Mouse (Mus musculus) C2C12 (cell line): ENCODE results near the gene Otogl. TPM values are rescaled to one million over a fixed set of nuclear protein-coding genes. Genes with fewer than 3 reads are reported as not detected.

Experiments used
- H3K27me3 ChIP-seq: one replicate; pipeline ENCODE4 v1.6.1; 2011; ENCODE audit not compliant: control insufficient read depth, insufficient read depth, insufficient read length
- H3K36me3 ChIP-seq: one replicate; pipeline ENCODE4 v1.6.1; 2011; ENCODE audit not compliant: control insufficient read depth, insufficient read depth
- H3K4me3 ChIP-seq: one replicate; pipeline ENCODE4 v1.5.1; 2011; ENCODE audit warnings: mild to moderate bottlenecking, control low read depth; ENCODE audit not compliant: poor library complexity, insufficient read depth, severe bottlenecking
- H3K79me2 ChIP-seq: one replicate; pipeline ENCODE4 v1.6.1; 2011; ENCODE audit not compliant: control insufficient read depth, insufficient read depth
- H3K79me3 ChIP-seq: one replicate; pipeline ENCODE4 v1.6.1; 2011; ENCODE audit warnings: low read depth, control low read depth
- H3ac ChIP-seq: one replicate; pipeline ENCODE3; 2011; ENCODE audit warnings: low read depth; ENCODE audit not compliant: control insufficient read depth, insufficient read length
- CEBPB ChIP-seq: IDR thresholded peaks from one replicate; pipeline ENCODE4 v1.6.1; 2011; ENCODE audit warnings: low read depth, mild to moderate bottlenecking, control low read depth, moderate library complexity
- CTCF ChIP-seq: IDR thresholded peaks from one replicate; pipeline ENCODE4 v1.5.1; 2011; ENCODE audit not compliant: control insufficient read depth, insufficient read depth, insufficient read length
- FOSL1 ChIP-seq: IDR thresholded peaks from one replicate; pipeline ENCODE4 v1.8.0; 2011; ENCODE audit warnings: mild to moderate bottlenecking, low read length; ENCODE audit not compliant: poor library complexity, insufficient read depth, severe bottlenecking
- MAX ChIP-seq: IDR thresholded peaks from one replicate; pipeline ENCODE4 v1.6.1; 2011; ENCODE audit warnings: mild to moderate bottlenecking, control low read depth
- MYOD1 ChIP-seq: IDR thresholded peaks from one replicate; pipeline ENCODE4 v1.6.1; 2011; ENCODE audit warnings: low read depth; ENCODE audit not compliant: control insufficient read depth, insufficient read length
- MYOG ChIP-seq: IDR thresholded peaks from one replicate; pipeline ENCODE4 v1.6.1; 2011; ENCODE audit not compliant: control insufficient read depth, insufficient read length; ENCODE audit errors: extremely low read depth
- USF1 ChIP-seq: IDR thresholded peaks from one replicate; pipeline ENCODE4 v1.6.1; 2011; ENCODE audit warnings: low read depth, mild to moderate bottlenecking, control low read depth, moderate library complexity
- polyA plus RNA-seq: library from polyadenylated mRNA; unstranded; fragments of >200 nt; fragmentation: generic; extraction: Trizol; gene quantifications from one replicate; pipeline ENCODE4 v1.2.1, GENCODE M21; 2012; ENCODE audit warnings: missing spikeins

The Otogl gene
- polyA plus RNA-seq, 1 experiment, result 0.01 TPM

GRCm38 (mm10) chr10:107759624-107760023 is 152.3 kb downstream of the Otogl start:
- no peaks in the 10 kb centered on the region for H3K79me3 ChIP-seq
- H3K4me3 ChIP-seq, result no peak overlapping the region
- H3ac ChIP-seq, result no peak overlapping the region
- no peaks in the 10 kb centered on the region for H3K27me3 ChIP-seq
- TF ChIP-seq CEBPB (no peak), USF1 (no peak), FOSL1 (no peak), MAX (no peak), MYOG (no peak), MYOD1 (no peak), CTCF (no peak)
- no peaks in the 10 kb centered on the region for H3K79me2 ChIP-seq
- H3K36me3 ChIP-seq, result no peaks in the 10 kb centered on the region

DNA sequence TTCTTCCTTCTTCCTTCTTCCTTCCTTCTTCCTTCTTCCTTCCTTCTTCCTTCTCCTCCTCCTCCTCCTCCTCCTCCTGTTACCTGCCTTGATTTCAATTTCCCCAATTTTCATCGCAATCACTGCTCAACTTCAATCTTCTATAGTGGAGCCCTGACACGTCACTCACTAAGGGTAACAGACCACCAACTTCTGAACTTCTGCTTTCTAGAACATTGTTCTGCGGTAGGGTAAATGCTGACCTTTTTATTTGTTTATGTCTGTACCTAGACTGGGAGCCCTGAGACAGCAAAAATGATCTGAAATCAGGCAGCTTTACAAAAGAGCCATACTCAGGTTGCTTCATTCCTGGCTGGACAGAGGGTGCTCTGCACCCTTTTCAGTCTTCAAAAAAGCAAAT is 158.5 kb downstream of the Otogl start:
- H3K27me3 ChIP-seq, result no peaks in the 10 kb centered on the region
- TF ChIP-seq MYOD1 (no peak), CEBPB (no peak), CTCF (no peak), MYOG (no peak), FOSL1 (no peak), MAX (no peak), USF1 (no peak)
- H3K79me2 ChIP-seq, result no peaks in the 10 kb centered on the region
- H3K4me3 ChIP-seq, result no peak overlapping the region
- no peaks in the 10 kb centered on the region for H3K36me3 ChIP-seq
- no peaks in the 10 kb centered on the region for H3K79me3 ChIP-seq
- no peak overlapping the region for H3ac ChIP-seq

- H3K79me2 ChIP-seq, result no peaks in the 10 kb centered on the region
- no peak overlapping the region for H3ac ChIP-seq
- H3K27me3 ChIP-seq, result no peaks in the 10 kb centered on the region
- H3K4me3 ChIP-seq, result no peak overlapping the region
- no peaks in the 10 kb centered on the region for H3K79me3 ChIP-seq
- TF ChIP-seq MYOG (no peak), MYOD1 (no peak), USF1 (no peak), FOSL1 (no peak), CTCF (no peak), MAX (no peak)
- H3K36me3 ChIP-seq, result no peaks in the 10 kb centered on the region
Measured at GRCm38 (mm10) chr10:107752351-107753143, 159.4 kb downstream of the Otogl start.

DNA sequence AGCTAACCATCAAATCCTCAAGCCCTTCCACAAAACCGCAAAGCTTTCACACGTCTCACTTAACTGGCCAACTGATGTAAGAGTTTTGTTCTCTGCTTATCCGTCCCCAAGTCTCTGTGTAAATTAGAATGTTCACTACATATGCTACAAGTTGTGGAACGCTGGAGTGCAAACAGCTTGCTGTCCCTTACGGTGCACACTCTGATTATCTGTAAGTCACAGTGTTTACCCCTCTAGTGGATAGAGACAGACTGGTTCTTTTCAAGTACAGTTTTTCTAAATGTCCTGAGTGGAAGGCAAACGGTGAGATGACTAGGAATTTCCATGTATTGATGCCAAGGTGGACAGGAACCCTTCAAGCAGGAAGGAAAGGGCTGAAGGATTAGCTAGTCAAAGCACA is 160.0 kb downstream of the Otogl start:
- H3K79me3 ChIP-seq, result no peaks in the 10 kb centered on the region
- no peaks in the 10 kb centered on the region for H3K79me2 ChIP-seq
- TF ChIP-seq MYOD1 (no peak), CEBPB (no peak), CTCF (no peak), MYOG (no peak), MAX (no peak), FOSL1 (no peak), USF1 (no peak)
- H3ac ChIP-seq, result no peak overlapping the region
- no peaks in the 10 kb centered on the region for H3K36me3 ChIP-seq
- H3K4me3 ChIP-seq, result no peak overlapping the region
- no peaks in the 10 kb centered on the region for H3K27me3 ChIP-seq

DNA sequence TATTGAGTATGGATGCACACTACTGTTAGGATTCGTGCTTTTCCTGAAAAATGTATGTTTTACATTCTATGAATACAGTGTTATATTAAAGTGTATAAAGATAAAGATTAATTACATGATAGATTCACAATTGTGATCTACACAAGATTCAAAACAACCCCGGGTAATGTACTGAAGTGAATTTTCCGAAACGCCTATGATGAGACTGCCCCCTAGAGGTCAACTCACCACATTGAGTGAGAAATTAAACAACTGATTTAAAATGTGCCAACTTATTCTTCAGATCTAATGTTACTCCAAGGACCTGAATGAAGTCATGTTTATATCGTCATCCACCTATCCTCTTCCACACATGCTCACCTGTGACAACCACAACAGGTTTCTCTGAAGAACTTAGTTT is 164.4 kb downstream of the Otogl start:
- no peaks in the 10 kb centered on the region for H3K79me3 ChIP-seq
- H3K27me3 ChIP-seq, result no peaks in the 10 kb centered on the region
- no peaks in the 10 kb centered on the region for H3K79me2 ChIP-seq
- no peak overlapping the region for H3K4me3 ChIP-seq
- no peak overlapping the region for H3ac ChIP-seq
- TF ChIP-seq FOSL1 (no peak), CEBPB (no peak), MAX (no peak), MYOG (no peak), MYOD1 (no peak), CTCF (no peak), USF1 (no peak)
- no peaks in the 10 kb centered on the region for H3K36me3 ChIP-seq

- H3K4me3 ChIP-seq, result no peak overlapping the region
- no peak overlapping the region for H3ac ChIP-seq
- H3K79me2 ChIP-seq, result no peaks in the 10 kb centered on the region
- no peak for TF ChIP-seq MYOD1
- TF ChIP-seq MAX, result no peak
- TF ChIP-seq USF1, result no peak
- TF ChIP-seq FOSL1, result no peak
- no peak for TF ChIP-seq MYOG
- TF ChIP-seq CTCF, result no peak
- no peak for TF ChIP-seq CEBPB
- no peaks in the 10 kb centered on the region for H3K36me3 ChIP-seq
- H3K79me3 ChIP-seq, result no peaks in the 10 kb centered on the region
- H3K27me3 ChIP-seq, result no peaks in the 10 kb centered on the region
Measured at GRCm38 (mm10) chr10:107746717-107747116, 165.2 kb downstream of the Otogl start.
